Mouse (Mus musculus) embryonic facial prominence, embryonic 10.5 days (tissue): Measurements from ENCODE around the gene Tef. TPM values are rescaled to one million over a fixed set of nuclear protein-coding genes. Genes with fewer than 3 reads are reported as not detected.
A peak's percentile ranks its signal among the peaks of the same experiment; 100 is the strongest.

Experiments
- DNase-seq: peaks from one replicate; pipeline ENCODE4 v3.0.0-alpha.2; 2017; ENCODE audit warnings: low spot score
- H3K27ac ChIP-seq: fragments of 300-500 bp; sonication (generic); replicated peaks from 2 replicates; pipeline ENCODE4 v1.5.1; 2016; ENCODE audit warnings: mild to moderate bottlenecking
- H3K27me3 ChIP-seq: fragments of 300-500 bp; sonication (generic); replicated peaks from 2 replicates; pipeline ENCODE4 v1.6.1; 2016; ENCODE audit warnings: low read depth, mild to moderate bottlenecking; ENCODE audit not compliant: poor library complexity, severe bottlenecking
- H3K36me3 ChIP-seq: fragments of 300-500 bp; sonication (generic); replicated peaks from 2 replicates; pipeline ENCODE4 v1.6.1; 2016; ENCODE audit warnings: mild to moderate bottlenecking, moderate library complexity
- H3K4me1 ChIP-seq: fragments of 300-500 bp; sonication (generic); 2 replicates; pipeline ENCODE4 v1.6.1; 2016
- H3K4me3 ChIP-seq: fragments of 300-500 bp; sonication (generic); 2 replicates; pipeline ENCODE4 v1.5.1; 2016; ENCODE audit warnings: mild to moderate bottlenecking, moderate library complexity
- H3K9me3 ChIP-seq: fragments of 300-500 bp; sonication (generic); 2 replicates; pipeline ENCODE4 v1.6.1; 2016; ENCODE audit warnings: mild to moderate bottlenecking
- WGBS: fragments of 180-500 bp; shearing (Covaris S2); methylation state at CpG from one replicate; pipeline ENCODE4 v1.1.7; 2016; 5-methylcytosine and 5-hydroxymethylcytosine counted together
- polyA plus RNA-seq: library from polyadenylated mRNA; unstranded; fragments of >200 nt; fragmentation: Nextera tagmentation; extraction: Ambion mirVana; gene quantifications from 2 replicates; pipeline ENCODE4 v1.2.1, GENCODE M21; 2016

Gene Tef
- polyA plus RNA-seq: 15.9 and 16.0 TPM in 2 replicates

- DNase-seq: peak; percentile 82
- Histone ChIP-seq H3K4me1 (peaks cover 27% of the 10 kb centered on the region), H3K4me3 (peak within 1 kb of the TSS; percentile 43), H3K9me3 (no peaks in the 10 kb centered on the region), H3K36me3 (peaks cover 10% of the 10 kb centered on the region; the same call in 1 of the 2 replicates), H3K27me3 (peaks cover 11% of the 10 kb centered on the region; the same call in 1 of the 2 replicates), H3K27ac (peak within 1 kb of the TSS; percentile 21; the same call in 1 of the 2 replicates)
- 32% methylated on average over 19 of the region's 19 CpGs for WGBS
Observed at GRCm38 (mm10) chr15:81802001-81802890, at the start of gene Tef. Gene Tef, plus strand, starts transcription at chr15:81802421.

DNA sequence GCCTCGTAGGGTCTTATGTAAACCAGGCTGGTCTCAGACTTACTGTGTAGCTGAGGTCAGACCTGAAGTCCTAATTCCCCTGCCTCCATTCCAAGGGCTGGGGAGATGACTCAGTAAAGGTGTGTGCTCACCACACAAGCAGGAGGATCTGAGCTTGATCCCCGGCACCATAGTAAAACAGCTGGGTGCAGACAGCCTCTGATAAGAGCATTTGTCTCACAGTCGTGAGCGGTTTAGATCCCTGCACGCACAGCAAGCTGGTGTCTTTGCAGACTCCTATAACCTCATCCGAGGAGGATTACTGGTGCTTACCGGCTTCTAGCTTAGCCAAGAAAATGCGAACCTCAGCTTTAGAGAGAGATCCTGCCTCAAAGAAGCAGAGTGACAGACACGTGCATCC is 48.6 kb upstream of the Tef start:
- WGBS: 95% methylated on average over 9 of the region's 9 CpGs
- no peaks in the 10 kb centered on the region for H3K9me3 ChIP-seq
- peaks cover 14% of the 10 kb centered on the region for H3K4me1 ChIP-seq
- H3K36me3 ChIP-seq: peaks cover 53% of the 10 kb centered on the region
- no peak for DNase-seq
- no peak overlapping the region for H3K4me3 ChIP-seq
- H3K27me3 ChIP-seq: no peaks in the 10 kb centered on the region
- no peak overlapping the region for H3K27ac ChIP-seq

GRCm38 (mm10) chr15:81758701-81759100 is 43.5 kb upstream of the Tef start:
- H3K9me3 ChIP-seq: 0 out of 2 replicates have a peak, but pooled peaks cover 3% of the 10 kb centered on the region
- H3K4me3 ChIP-seq: no peak overlapping the region
- peaks cover 47% of the 10 kb centered on the region for H3K36me3 ChIP-seq
- WGBS: 94% methylated on average over 5 of the region's 5 CpGs
- H3K27ac ChIP-seq: no peak overlapping the region
- no peak for DNase-seq
- H3K4me1 ChIP-seq: 0 out of 2 replicates have a peak, but pooled peaks cover 14% of the 10 kb centered on the region
- H3K27me3 ChIP-seq: no peaks in the 10 kb centered on the region

- Histone ChIP-seq H3K4me3 (no peak overlapping the region), H3K9me3 (0 out of 2 replicates have a peak, but pooled peaks cover 3% of the 10 kb centered on the region), H3K36me3 (peaks cover 44% of the 10 kb centered on the region), H3K27ac (no peak overlapping the region), H3K4me1 (0 out of 2 replicates have a peak, but pooled peaks cover 14% of the 10 kb centered on the region), H3K27me3 (no peaks in the 10 kb centered on the region)
- 96% methylated on average over 3 of the region's 3 CpGs for WGBS
- no peak for DNase-seq
Observed at GRCm38 (mm10) chr15:81759542-81759941, 42.7 kb upstream of the Tef start.

GRCm38 (mm10) chr15:81760361-81761079 is 41.7 kb upstream of the Tef start:
- Histone ChIP-seq H3K9me3 (0 out of 2 replicates have a peak, but pooled peaks cover 3% of the 10 kb centered on the region), H3K27me3 (no peaks in the 10 kb centered on the region), H3K4me1 (0 out of 2 replicates have a peak, but pooled peaks cover 14% of the 10 kb centered on the region), H3K36me3 (peaks cover 35% of the 10 kb centered on the region), H3K27ac (no peak overlapping the region), H3K4me3 (no peak overlapping the region)
- no peak for DNase-seq
- 91% methylated on average over 5 of the region's 5 CpGs for WGBS

DNA sequence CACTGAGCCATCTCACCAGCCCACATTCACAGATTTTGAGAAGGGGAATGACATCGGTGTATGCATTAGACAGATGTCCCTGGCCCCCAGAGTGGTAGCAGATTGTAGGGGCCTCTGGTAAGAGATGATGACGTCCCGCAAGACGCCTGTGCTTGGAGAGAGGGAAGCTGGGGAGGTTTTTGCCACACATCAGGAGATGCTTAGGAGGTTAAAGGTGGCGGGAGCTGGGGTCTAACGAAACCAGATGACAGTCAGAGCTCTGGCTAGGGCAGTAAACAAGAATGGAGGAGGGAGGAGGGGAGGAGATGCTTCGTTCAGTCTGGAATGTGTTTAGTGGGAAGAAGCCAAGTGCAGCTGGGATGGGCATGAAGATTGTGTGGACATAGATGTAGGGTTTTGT is 40.8 kb upstream of the Tef start:
- DNase-seq: peak; percentile 79
- 0 out of 2 replicates have a peak, but pooled peaks cover 14% of the 10 kb centered on the region for H3K4me1 ChIP-seq
- H3K27ac ChIP-seq: no peak overlapping the region
- no peaks in the 10 kb centered on the region for H3K27me3 ChIP-seq
- H3K9me3 ChIP-seq: 0 out of 2 replicates have a peak, but pooled peaks cover 3% of the 10 kb centered on the region
- 62% methylated on average over 7 of the region's 7 CpGs for WGBS
- peaks cover 33% of the 10 kb centered on the region for H3K36me3 ChIP-seq
- H3K4me3 ChIP-seq: no peak overlapping the region

GRCm38 (mm10) chr15:81761959-81762358 is 40.3 kb upstream of the Tef start:
- no peak overlapping the region for H3K4me3 ChIP-seq
- no peak overlapping the region for H3K27ac ChIP-seq
- DNase-seq: no peak
- no peaks in the 10 kb centered on the region for H3K27me3 ChIP-seq
- H3K9me3 ChIP-seq: 0 out of 2 replicates have a peak, but pooled peaks cover 3% of the 10 kb centered on the region
- 0 out of 2 replicates have a peak, but pooled peaks cover 14% of the 10 kb centered on the region for H3K4me1 ChIP-seq
- H3K36me3 ChIP-seq: peaks cover 36% of the 10 kb centered on the region
- 85% methylated on average over 3 of the region's 3 CpGs for WGBS

- 89% methylated on average over 6 of the region's 6 CpGs for WGBS
- peaks cover 53% of the 10 kb centered on the region for H3K36me3 ChIP-seq
- no peak overlapping the region for H3K4me3 ChIP-seq
- H3K9me3 ChIP-seq: 0 out of 2 replicates have a peak, but pooled peaks cover 3% of the 10 kb centered on the region
- DNase-seq: no peak
- H3K4me1 ChIP-seq: peaks cover 20% of the 10 kb centered on the region; the same call in 1 of the 2 replicates
- H3K27me3 ChIP-seq: no peaks in the 10 kb centered on the region
- no peak overlapping the region for H3K27ac ChIP-seq
Observed at GRCm38 (mm10) chr15:81764573-81764972, 37.6 kb upstream of the Tef start.

DNA sequence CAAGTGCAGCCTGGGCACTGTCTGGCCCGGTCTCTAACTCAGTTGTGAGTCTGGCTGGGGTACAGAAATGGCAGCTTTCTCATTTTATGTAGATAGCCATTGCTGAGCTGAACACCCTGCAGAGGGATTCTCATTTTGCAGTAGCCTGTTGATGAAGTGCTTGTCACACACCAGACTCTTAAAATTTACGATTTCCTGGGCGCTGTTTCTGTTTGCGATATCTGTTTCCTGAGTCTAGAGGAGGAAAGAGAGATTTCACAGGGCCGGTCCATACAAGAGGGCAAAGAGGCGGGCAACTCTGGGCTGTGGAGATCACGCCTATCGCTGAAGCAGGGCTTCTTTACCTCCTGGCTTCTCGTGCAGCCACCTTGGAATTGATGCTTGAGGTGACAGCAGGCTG is 36.6 kb upstream of the Tef start:
- peaks cover 11% of the 10 kb centered on the region; the same call in 1 of the 2 replicates for H3K4me1 ChIP-seq
- 0 out of 2 replicates have a peak, but pooled peaks cover 3% of the 10 kb centered on the region for H3K9me3 ChIP-seq
- H3K27ac ChIP-seq: no peak overlapping the region
- 93% methylated on average over 9 of the region's 9 CpGs for WGBS
- H3K27me3 ChIP-seq: no peaks in the 10 kb centered on the region
- peaks cover 60% of the 10 kb centered on the region for H3K36me3 ChIP-seq
- DNase-seq: no peak
- H3K4me3 ChIP-seq: no peak overlapping the region

GRCm38 (mm10) chr15:81766439-81766838 is 35.8 kb upstream of the Tef start:
- peaks cover 64% of the 10 kb centered on the region for H3K36me3 ChIP-seq

GRCm38 (mm10) chr15:81769037-81769436 is 33.2 kb upstream of the Tef start:
- Histone ChIP-seq H3K4me3 (0 out of 2 replicates have a peak overlapping the region, but pooled peaks have one; percentile 18), H3K36me3 (peaks cover 77% of the 10 kb centered on the region), H3K4me1 (peaks cover 31% of the 10 kb centered on the region), H3K27me3 (no peaks in the 10 kb centered on the region), H3K9me3 (no peaks in the 10 kb centered on the region), H3K27ac (0 out of 2 replicates have a peak overlapping the region, but pooled peaks have one; percentile 19)
- DNase-seq: peak; percentile 49
- 52% methylated on average over 13 of the region's 13 CpGs for WGBS

More at GRCm38 (mm10) chr15:81766439-81766838, 35.8 kb upstream of the Tef start:
- no peaks in the 10 kb centered on the region for H3K27me3 ChIP-seq
- H3K27ac ChIP-seq: no peak overlapping the region
- no peak for DNase-seq
- H3K9me3 ChIP-seq: 0 out of 2 replicates have a peak, but pooled peaks cover 3% of the 10 kb centered on the region
- WGBS: 90% methylated on average over 5 of the region's 5 CpGs
- H3K4me1 ChIP-seq: peaks cover 7% of the 10 kb centered on the region
- H3K4me3 ChIP-seq: no peak overlapping the region
